Mouse (Mus musculus): ENCODE results near the gene Pde2a.

DNA sequence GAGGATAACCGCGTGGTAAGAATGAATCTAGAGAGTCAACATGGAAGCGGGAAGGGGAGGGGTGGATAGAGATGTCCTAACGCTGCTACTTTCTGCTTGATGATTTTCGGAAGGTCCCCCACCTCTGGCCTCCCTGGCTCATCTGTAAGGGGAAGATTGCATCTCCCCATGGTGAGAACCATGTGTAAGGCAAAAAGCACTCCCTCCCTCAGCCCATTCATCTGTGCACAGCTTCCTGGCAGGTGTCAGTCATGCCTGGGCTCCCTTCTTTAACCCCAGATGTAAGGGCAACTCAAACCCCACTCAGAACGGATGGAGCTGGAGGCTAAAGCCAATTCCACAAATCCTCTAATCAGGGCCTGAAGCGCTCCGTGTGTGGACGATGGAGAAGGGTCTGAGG, 78.2 kb downstream of the Pde2a start:
- TF ChIP-seq GATA1 (IDR thresholded peaks at IDR 0.05; ENCODE audit: low read length) (no peak), TAL1 (IDR thresholded peaks at IDR 0.05; ENCODE audit: low read length) (no peak)

Measured in erythroblast, embryonic 14.5 days (primary cell).